Mouse (Mus musculus): ENCODE measurements around the gene Ppm1b.

Ppm1b gene

DNA sequence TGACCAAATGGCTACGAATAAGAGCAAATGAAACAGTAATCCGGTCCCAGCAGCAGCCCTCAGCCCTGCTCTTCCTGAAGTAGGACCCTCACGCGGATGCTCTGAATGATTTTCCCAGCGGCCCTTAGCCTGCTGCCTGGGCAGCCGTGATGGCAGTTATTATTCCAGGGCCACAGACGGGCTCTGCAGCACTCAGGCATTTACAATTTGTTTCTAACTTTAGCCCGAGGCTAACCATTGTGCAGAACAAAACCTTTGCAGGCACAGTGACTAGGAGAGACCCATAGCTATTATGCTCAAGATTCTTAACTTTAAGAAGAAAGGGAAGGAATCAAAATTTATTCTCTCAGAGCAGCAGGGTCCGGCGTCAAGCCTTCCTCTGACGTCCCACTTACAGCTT lies 115.8 kb downstream of the Ppm1b start:
- DNase-seq (ENCODE audit: low spot score in 2 of 2): no peak

DNA sequence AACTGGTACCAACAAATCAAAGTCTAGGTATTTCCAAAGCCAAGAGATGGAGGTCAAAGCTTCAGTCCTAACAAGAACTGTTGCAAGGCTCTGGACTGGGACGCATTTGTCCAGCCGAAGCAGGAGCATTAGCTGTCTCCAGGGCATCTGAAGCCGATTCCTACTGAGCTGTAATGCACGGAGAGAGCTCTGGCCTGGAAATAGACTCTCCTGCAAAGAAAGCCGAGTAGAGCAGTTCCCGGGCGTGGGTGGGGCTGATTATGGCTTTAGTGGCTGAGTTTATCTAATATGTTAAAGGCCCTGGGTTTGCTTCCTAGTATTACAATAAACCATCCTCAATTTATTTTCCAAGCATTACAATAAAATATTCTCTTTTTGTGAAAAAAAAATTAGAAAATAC lies 116.7 kb downstream of the Ppm1b start:
- DNase-seq (ENCODE audit: low spot score in 2 of 2): no peak
